Mouse (Mus musculus): ENCODE measurements around the gene Card11.

Card11 gene

DNA sequence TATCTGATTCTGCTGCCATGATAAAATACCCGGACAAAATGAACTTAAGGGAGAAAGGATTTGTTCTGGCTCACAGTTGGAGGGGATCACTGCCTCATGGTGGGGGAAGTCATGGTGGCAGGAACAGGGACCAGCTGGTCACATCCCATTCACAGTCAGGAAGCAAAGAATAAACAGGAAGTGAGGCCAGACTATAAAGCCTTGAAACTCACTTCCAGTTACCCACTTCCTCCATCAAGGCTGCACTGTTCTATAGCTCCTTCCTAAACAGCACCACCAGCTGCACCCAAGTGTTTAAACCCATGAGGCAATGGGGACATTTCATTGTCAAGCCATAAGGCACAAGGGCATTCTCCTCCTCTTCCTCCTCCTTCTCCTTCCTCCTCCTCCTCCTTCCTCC lies 82.6 kb downstream of the Card11 start:
- DNase-seq = no peak

DNA sequence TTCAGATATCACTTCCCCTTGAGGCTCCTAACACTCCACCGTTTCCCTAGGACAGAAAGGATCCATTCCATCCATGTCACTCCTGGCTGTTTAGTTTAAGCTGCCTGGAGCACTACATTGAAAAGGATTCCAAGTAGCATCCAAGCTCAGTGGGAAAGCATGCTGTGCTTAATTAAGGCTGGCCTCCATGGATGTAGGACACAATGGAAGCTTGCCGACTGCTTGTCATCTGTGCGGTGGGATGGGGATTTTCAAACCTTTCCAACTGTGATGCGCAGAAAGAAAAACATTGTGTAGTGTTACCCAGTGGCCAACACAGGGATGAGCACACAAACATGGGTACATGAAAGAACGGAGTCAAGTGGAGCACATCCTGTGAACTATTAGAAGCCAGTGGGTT lies 89.5 kb downstream of the Card11 start:
- DNase-seq = no peak

DNA sequence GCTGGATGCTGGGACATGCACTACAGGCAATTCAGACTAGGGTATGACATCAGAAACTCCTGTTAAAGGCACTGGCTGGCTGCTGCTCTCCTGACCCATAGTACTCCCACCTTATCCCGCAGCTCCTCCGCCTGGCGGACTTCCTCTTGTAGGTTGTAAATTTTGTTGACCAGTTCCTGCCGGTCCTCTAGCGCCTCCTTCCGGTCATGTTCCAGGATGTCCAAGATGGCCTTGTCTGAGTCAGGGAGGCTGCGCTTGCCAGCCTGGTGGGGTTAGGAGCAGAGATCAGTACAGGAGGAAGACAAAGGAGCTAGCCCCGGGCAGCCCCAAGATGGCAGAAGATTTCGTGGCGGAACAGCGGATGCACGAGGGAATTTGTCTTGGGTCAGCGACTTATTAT lies 99.5 kb downstream of the Card11 start:
- peak; percentile 52 to 54 for DNase-seq

DNA sequence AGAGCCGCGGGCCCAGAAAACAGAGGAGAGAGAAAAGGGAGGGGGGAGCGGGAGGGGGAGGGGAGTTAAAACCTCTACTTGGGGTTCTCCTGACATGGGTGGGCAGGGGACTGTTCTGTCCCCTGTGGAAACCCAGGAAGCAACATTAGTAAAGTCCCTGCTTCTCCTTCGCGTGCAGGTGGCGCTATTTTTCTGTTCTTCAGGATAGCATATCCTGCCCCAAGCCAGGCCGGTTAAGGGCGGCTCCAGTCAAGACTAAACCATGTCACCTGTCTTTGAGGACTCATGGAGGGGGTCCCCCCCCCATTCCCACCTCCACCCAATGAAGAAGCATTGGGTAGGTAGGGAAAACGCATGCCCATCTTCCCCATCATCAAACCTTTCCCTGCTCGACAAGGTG lies 109.3 kb downstream of the Card11 start:
- no peak for DNase-seq

DNA sequence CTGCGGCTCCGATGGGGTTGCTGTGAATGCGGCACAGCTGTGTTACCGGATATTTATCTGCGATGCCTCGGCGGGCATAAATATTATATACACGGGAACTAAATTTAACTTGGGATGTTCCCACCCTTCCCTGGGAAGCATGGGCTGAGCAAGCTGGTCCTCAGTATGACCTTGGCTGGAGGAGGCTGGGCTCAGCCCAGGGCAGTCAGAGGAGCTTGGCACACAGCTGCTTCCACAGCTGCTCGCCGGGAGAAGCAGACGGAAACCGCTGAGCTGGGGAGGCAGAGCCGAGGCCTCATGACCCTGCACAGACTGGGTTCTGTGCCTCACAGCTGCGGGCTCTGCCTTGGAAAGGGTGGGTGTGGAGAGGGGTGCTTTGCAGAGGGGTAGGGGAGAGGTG lies 110.3 kb downstream of the Card11 start:
- DNase-seq = peak; percentile 72 to 91

DNA sequence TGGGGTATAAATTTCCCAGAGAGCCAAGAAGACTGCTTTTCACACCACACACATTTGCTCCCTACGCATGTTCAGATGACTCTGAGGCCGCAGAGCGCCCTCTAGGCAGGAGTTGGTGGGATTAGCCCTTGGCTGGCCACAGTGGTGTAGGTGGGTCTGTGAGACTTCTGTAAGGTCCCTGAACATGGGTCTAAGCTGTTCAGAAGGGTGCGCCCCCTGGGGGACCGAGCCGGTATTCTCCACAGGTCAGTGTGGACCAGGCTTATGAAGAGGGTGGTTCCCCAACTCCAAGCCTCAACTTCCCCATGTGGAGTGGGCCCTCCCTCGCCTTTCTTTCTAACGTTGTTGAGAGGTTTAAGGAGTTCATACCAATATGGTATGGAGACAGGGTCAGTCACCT lies 110.8 kb downstream of the Card11 start:
- peak; percentile 71 to 72 for DNase-seq

DNA sequence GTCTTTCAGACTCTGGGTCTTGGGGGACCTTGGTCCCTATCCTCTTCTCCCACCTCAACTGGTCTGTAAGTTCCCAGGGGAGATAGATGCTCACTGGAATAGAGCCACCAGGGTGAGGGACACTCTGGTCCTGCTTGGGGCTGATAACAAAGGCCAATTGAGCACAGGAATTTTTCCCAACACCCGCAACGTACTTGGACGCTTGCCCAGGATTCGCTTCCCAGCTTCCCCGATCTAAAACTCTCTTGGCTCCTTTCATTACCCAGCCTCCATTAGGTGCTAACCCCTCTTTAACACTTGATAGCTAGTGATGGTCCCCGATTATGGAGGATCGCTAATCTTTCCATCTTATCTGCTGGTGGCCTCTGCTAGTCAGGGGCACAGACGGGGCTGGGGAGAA lies 112.5 kb downstream of the Card11 start:
- no peak for DNase-seq

DNA sequence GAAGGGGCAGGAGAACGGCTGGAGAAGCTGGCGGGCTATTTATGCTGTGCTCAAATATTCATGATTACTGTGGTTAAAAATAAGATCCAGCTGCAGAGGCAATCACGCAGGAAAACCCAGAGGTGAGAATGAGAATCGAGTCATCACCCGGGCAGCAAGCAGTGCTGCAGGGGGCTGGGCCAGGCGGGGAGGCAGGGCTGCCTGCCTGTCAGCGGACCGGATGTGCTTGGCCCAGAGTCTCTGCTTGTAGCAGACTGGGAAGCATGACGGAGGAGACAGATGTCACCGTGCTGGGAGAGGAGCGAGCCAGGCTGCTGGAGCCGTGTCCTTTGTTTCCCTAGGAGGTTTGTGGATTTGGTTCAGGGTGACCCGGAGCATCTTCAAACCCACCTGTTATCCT lies 115.4 kb downstream of the Card11 start:
- peak; percentile 52 to 84 for DNase-seq

DNA sequence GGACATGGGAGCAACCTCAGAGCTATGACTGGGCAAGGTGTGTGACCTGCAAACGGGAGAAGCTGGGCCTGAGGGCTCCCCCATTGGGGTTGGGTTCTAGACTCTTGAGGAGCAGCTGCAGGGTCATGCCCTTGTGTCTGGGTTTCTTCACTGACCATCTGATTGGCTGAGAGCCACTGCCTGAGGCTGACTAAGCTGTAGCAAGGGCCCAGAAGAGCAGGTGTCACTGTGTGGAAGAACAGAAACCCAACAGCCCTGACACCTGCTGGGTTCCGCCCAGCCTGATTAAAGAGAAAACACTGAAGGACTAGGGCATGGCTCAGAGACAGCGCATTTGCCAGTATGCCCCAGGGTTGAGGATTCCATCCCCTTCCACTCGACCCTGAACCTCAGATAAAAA lies 118.0 kb downstream of the Card11 start:
- no peak for DNase-seq

DNA sequence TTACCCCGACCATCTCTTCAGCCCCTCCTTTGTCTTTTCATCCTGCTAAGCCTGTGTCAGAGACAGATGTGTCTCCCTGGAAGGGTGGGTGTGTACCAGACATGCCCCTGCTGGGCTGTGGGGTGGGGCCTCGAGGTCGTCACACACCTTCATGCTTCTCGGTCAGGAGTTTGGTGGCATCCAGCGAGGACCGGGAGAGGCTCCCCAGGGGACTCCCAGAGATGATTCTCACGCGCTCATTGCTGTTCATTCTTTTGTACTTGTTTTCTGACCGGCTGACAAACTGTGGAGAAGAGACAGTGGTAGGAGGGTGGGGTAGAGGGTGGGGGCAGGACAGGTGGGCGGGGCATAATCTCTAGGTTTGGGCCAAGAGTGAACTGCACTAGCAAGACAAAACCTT lies 120.2 kb downstream of the Card11 start:
- no peak for DNase-seq

DNA sequence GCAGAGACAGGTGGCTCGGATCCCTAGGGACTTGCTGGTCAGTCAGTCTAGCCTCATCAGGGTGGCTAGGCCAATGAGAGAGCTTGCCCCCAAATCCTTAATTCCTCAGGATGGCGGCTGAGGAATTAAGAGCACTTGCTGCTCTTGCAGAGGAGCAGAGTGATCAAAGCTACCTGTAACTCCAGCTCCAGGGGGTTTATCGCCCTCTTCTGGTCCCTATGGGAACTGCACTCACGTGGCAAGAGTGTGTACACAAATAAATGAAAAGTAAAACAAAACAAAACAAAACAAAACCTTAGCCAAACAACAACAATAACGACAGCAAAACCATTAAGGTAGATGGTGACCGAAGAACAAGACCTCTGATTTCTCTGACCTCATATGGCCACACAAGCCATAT lies 121.7 kb downstream of the Card11 start:
- DNase-seq = no peak

DNA sequence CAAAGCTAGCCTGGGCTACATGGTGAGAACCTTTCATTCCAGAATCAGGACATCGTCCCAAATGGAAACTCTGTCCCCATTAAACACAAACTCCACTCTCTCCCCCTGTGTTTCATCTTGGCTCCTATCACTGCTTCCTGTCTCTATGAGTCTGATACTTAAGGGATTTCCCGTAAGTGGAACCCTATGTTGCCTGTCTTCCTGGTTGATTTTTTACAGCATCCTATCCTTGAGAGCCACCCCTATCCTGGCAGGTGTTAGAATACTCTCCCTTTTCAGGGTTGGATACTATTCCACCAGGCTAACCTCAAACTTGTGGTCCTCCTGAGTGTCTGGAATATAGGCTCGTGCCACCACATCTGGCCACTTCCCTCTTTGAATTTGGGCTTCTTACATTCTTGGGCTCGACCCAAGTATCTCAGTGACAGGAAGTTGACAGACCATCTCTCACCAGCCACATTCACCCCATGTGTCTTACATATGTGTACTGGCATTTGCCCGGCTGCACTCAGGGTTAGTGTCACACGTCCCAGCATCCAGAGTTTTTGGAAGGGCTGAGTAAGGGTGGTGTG lies 126.6 kb downstream of the Card11 start:
- no peak for DNase-seq

DNA sequence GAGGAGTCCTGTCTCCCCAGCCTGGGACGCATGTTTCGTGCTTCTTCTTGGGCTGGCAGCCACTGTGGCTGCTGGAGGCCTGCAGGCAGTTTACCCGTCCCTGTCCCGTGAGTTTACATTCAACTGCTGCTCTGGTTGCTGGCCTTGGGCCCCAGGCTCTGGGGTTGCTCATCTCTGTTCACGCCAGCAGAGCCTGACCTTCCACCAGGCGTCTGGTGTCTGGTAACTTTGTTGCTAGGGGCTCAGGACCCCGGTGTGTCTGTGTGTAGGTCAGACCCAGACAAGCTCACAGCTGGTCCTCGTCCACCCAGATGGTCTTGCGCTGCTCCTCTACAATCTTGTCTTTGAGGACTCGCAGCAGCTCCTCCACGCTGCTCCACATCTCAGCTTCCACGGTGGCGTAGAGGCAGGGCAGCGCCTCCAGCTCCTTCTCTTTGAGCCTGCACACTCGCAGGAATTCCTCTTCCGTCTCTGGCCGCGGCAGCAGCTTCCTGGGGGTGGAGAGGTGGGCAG lies 127.3 kb downstream of the Card11 start:
- peak; percentile 46 to 66 for DNase-seq

DNA sequence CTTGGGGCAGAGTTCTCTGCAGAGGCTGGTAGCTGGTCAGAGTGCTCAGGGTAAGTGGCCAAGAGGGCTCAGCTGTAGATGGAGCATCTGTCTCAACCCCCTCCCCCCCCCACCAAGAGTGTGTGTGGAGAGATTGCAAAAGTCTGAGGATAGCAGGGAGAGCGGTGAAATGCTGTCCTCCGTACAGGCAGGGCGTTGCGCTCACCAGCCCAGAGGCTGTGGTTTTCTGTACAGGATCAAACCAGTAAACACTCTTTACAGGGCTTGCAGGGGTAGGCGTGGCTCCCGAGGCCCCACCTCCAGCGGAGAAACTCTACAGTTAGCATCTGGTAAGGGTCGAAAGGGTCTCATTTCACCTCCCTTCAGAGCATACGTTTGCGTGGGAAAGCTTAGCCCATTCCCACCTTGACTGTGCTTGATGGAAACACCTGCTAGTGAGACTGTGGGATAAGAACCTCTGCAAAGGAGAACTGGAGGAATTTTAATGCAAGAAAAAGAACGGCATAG lies 127.8 kb downstream of the Card11 start:
- peak; percentile 33 to 49 for DNase-seq

DNA sequence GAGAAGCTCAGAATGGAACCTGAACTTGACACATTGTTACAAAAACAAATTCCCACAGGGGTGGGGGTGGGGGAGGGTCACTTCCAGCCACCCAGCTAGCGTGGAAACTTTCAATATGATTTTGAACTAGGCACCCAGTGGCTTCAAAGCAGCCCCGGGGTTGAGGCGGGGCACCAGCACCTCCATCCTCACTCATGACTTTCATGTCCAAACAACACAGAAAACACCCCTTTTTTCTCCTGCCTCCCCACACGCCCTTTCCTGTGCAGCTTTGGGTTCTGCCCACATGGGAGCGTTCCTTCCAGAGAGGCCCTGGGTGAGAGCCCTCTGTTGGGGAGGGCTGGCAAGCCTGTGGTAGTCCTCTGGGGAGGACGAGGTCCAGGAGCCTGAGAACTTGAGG lies 129.1 kb downstream of the Card11 start:
- DNase-seq = no peak

DNA sequence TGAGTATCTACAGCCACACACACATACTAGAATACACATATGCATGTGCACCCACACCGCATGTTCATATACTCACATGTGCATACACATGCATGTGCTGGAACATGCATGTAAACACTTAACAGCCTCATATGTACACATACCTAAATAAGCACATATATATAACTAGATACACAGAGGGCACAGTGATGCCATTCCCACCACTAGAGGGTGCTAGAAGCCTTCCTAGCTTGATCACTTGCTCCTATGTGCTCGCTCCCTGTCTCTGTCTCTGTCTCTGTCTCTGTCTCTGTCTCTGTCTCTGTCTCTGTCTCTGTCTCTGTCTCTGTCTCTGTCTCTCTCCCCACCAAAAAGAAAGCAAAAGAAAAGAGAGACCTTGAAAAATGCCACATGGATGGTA lies 131.3 kb downstream of the Card11 start:
- peak in 1 of 2 experiments; percentile 67 for DNase-seq

DNA sequence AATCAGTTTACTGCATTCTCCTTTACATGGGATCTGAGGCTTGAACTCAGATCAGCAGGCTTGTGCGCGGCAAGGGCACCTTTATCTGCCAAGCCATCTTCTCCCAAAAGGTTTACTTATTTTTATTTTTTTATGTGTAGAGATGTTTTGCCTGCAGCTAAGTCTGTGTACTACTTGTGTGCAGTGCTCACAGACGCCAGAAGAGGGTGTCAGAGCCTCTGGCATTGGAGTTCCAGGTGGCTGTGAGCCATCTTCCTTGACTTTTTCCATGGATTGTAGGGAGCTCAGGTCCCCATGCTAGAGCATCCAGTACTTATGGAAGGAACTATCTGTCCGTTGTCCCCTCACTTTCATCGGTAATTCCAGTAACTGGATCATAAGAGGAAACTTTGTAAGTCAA lies 140.7 kb downstream of the Card11 start:
- DNase-seq = no peak

DNA sequence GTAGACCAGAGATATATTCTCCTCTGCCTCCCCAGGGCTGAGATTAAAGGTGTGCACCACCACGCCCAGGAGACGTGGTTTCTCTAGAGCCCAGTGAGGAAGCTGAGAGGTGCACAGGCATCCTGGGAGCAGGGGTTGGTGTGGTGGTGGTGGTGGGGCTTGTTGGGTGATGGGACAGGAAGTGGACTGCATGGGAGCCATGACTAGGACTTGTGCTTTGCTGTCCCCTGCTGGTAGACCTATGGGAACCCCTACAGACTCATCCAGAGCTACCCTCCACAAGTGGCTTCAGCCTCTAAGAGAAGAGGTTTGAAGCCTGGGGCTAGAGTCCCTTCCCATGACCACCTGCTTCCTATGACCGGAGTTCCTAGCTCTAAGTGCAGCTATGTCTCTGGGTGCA lies 142.0 kb downstream of the Card11 start:
- peak in 1 of 2 experiments; percentile 17 for DNase-seq

DNA sequence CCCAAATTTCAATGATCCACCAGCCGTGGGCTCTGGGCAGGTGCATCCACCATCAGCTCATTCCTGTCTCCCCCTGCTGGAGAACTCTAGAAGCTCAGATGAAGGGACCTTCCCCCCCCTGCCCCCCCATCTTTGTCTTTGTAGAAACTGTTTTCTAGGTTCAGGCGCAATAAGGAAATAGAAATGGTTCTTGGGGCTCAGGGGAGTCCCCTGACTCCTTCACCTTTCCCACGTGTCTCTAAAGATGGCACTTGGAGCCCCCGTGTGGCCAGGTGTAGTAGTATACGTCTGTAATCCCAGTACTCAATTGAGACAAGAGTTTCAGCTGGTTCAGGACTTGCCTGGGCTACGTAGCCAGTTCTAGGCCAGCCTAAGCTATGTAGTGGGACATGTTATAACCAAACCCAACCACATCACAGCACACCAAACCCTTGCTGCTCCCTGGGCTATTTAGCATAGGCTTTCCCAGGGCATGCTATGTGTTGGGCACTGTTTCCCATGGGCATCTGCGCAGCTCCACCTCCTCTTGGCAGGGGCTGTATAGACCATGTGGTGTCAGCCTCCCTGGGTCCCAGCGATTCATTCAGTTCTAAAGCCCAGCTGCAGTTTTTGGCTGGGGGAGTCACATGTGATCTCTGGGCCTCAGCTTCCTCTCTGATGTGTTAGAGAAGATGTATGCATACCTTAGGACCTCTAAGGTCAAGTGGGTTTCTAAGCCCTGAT lies 142.8 kb downstream of the Card11 start:
- DNase-seq = no peak

DNA sequence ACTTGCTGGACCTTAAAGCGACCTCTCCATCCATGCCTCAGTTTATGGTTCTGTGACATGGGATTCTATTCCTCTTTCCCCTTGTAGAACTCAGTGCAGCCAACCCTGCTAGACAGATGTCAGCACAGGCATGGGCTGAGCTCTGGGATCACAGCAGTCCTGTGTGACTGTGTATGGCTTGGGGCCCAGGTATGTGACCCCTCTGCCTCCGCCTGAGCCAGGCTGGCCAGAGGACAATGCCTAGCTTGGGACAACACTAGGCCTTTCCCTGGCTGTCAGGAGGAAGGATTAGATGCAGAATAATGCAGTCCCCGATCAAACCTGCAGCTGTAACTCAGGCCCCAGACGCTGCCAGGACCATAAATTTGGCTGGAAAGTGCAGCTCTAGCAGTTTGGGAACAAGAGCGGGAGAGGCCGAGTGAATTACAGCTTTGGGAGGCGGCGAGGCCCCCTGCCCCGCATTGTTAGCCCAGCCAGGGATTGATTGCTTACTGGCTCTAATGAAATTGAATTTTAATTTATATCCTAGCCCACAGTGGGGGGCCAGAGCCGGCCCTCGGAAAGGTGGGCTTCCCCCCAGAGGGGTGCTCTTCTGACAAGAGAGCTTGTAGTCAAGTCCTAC lies 144.4 kb downstream of the Card11 start:
- DNase-seq = no peak

DNA sequence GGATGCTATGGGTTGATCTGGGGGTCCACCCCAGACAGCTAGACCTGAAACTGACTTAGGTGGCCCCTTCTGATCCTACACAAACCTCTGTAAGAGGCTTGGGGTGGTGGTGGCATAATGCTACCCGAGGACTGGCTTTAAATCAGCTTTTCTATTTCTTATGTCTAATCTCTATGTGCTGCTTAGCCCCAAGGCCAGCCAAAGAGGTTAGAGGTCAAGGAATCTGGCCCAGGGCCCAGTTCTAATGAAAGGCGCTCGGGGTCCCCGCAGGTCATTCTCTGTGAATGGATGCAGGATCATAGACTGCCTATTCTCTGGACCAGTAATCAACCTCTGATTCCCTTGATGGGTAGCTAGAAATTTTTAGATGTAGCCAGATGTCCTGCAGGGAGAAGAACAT lies 145.7 kb downstream of the Card11 start:
- DNase-seq = no peak

DNA sequence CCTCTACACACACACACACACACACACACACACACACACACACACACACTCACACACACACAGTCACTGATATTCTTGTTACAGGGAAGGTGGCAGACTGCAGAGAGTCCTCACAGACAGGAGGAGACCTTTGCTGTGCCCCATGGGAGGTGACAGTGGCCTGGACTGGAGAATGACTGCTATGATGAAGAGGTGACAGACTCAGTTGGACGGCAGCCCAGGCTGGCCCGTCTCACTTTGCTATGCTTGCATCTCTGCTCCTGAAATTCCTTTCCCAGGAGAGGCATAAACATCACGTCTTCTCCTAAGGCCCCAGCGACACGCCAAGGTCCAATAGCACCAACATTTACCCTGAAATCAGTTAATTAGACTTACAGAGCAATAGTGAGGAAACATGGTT lies 146.7 kb downstream of the Card11 start:
- peak in 1 of 2 experiments; percentile 44 for DNase-seq

DNA sequence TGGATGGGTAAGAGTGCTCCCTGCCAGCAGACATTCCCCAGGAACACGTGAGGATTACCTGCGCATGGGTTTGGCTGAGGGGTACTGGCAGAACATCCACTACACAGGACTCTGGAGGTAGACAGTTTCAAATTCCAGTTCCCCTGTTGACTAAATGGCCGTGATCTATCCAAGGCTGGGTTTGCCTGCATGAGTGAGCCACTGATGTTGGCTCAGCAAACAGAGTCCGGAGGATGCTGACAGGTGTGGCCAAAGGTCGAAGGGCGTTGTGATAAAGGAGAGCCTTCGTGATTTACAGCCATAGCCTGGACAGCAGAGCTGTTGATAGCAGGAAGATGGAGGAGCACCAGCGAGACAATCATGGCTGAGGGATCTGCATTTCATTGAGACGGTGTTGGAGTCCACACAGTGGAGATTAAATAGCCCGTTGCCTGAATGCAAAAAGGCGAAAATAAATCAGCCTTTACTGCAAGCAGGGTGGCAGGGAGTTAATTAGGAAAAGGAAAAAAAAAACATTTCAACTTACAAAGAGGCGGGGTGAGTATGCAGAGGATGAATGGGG lies 147.9 kb downstream of the Card11 start:
- no peak for DNase-seq

DNA sequence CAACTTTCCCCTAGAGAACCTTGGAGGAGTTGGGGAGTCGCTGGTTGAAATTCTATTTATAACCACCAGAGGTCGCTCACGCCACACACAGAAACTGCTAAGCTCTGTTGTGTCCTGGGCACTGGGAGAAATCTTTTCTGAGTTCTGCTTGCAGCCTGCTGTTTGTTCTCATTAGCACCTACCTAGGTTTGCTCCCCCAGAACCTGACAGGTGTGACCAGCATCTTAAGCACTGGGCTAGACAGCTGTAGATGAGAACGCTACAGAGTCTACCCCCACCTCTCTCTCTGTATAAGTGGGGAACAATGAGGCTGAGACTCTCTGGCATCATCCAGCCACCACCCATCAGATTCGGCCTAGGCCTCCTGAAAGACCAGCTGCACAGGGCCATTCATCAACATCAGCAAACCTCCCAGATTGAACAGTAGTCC lies 153.1 kb downstream of the Card11 start:
- peak in 1 of 2 experiments; percentile 56 for DNase-seq

Measured in lung, postnatal 4 days (tissue).